Mouse (Mus musculus): Measurements from ENCODE around the gene Raly. TPM values are rescaled to one million over a fixed set of nuclear protein-coding genes. Genes with fewer than 3 reads are reported as not detected.
"Not testable (repeated sequence)": the region's sequence is repeated elsewhere in the genome, so short reads cannot be mapped to it uniquely, and the experiment has no call there.

Gene Raly
- total and polyA plus RNA-seq, 3 experiments, result 83.4 to 92.7 (median 89.8) TPM

DNA sequence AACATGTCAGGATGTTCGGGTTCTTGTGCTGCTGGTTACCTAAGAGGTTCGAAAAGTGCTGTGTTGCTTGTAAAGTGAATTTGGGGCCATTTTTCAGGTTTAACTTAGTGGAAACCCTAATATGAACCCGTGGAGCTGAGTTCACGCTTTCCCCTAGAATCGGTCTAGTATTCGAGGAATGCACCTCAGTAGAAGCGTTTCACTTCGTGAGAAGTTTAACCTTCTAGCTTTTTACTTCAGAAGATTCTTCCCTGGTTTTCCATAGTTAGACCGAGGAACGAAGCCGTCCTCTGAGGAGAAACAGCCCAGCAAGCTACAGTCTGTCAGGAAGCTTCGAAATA is 102.1 kb downstream of the Raly start:
- intact Hi-C loops (cut with DNase I), result loop anchor here (2.0 to 10.0 kb wide), 3 partner anchors 101 to 236 kb away; partner anchors contain the start of genes Ahcy, Raly and a
- no peak for DNase-seq
- TF ChIP-seq CTCF (IDR thresholded peaks at IDR 0.05) (no peak), EP300 (IDR thresholded peaks at IDR 0.05; ENCODE audit: insufficient read depth, low read depth, low read length) (no peak), POLR2A (IDR thresholded peaks at IDR 0.05; ENCODE audit: insufficient read depth, low read depth, low read length) (no peak)
- Histone ChIP-seq H3K36me3 (ENCODE audit: control insufficient read depth, insufficient read depth, low read length) (peaks cover 13% of the 10 kb centered on the region), H3K27me3 (ENCODE audit: control insufficient read depth, insufficient read depth, low read length) (no peaks in the 10 kb centered on the region), H3K27ac (peak overlapping the region; percentile 61), H3K4me3 (peak overlapping the region; percentile 87), H3K4me1 (ENCODE audit: control insufficient read depth, insufficient read depth, low read length) (peaks cover 5% of the 10 kb centered on the region), H3K9ac (ENCODE audit: low read depth, low read length) (peak overlapping the region; percentile 42; the same call in 1 of the 2 replicates), H3K79me2 (replicated peaks; ENCODE audit: control insufficient read depth, insufficient read depth, low read length) (no peaks in the 10 kb centered on the region)
- 4% methylated on average over 12 of the region's 12 CpGs for WGBS

DNA sequence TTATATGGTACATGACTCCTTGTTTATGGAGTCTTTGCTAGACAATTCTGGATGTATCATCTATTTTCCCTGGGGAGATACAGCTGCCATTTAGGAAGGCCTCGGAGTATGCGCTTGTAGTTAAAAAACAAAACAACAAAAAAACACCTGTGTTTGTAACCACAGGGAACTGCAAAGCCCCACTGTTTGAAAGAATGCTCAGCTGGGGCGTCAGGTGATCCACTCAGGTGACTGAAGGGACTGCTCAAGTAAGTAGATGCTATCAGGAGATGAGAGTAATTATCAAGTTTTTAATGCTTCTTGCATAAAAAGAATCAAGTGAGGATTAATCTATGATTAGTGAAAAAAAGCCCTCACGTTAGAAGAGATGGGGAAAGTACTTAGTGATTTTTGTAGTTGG is 102.7 kb downstream of the Raly start:
- 56% methylated on average over 4 of the region's 4 CpGs for WGBS
- intact Hi-C loops (cut with DNase I), result loop anchor here (2.0 to 10.0 kb wide), 3 partner anchors 101 to 237 kb away; partner anchors contain the start of genes Ahcy, Raly and a
- peaks cover 13% of the 10 kb centered on the region for H3K36me3 ChIP-seq (ENCODE audit: control insufficient read depth, insufficient read depth, low read length)
- H3K4me1 ChIP-seq (ENCODE audit: control insufficient read depth, insufficient read depth, low read length), result peaks cover 5% of the 10 kb centered on the region
- H3K9ac ChIP-seq (ENCODE audit: low read depth, low read length), result no peak overlapping the region
- H3K27ac ChIP-seq, result no peak overlapping the region
- H3K27me3 ChIP-seq (ENCODE audit: control insufficient read depth, insufficient read depth, low read length), result no peaks in the 10 kb centered on the region
- no peak overlapping the region for H3K4me3 ChIP-seq
- no peak for TF ChIP-seq CTCF (IDR thresholded peaks at IDR 0.05)
- no peak for TF ChIP-seq POLR2A (IDR thresholded peaks at IDR 0.05; ENCODE audit: insufficient read depth, low read depth, low read length)
- no peak for TF ChIP-seq EP300 (IDR thresholded peaks at IDR 0.05; ENCODE audit: insufficient read depth, low read depth, low read length)
- no peak for DNase-seq
- no peaks in the 10 kb centered on the region for H3K79me2 ChIP-seq (replicated peaks; ENCODE audit: control insufficient read depth, insufficient read depth, low read length)

DNA sequence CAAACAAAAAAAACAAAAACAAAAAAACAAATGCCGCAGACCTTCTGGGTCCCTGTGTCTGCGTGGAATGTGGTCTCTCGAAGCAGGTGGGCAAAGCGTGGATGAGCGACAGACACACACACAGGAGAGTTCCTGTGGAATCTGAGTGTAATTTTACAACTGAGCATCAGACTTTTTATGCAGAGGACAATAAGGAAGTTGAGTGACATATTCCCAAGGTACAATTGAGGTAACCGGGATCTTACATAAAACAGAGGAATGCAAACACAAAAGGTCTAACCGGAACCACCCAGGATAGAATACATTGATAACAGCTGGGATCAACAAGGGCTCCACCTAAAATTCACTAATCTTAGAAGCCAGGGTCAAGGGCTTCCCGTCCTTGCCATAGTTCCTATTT is 108.1 kb downstream of the Raly start:
- not testable (repeated sequence) for DNase-seq; H3K4me3 ChIP-seq; H3K27ac ChIP-seq; H3K4me1 ChIP-seq (ENCODE audit: control insufficient read depth, insufficient read depth, low read length); H3K79me2 ChIP-seq (replicated peaks; ENCODE audit: control insufficient read depth, insufficient read depth, low read length); H3K9ac ChIP-seq (ENCODE audit: low read depth, low read length); H3K27me3 ChIP-seq (ENCODE audit: control insufficient read depth, insufficient read depth, low read length); H3K36me3 ChIP-seq (ENCODE audit: control insufficient read depth, insufficient read depth, low read length)
- 80% methylated on average over 8 of the region's 8 CpGs for WGBS
- intact Hi-C loops (cut with DNase I), result loop anchor here (10.0 kb wide), 1 partner anchor 176 kb away; the partner anchor contains the start of gene Ahcy

DNA sequence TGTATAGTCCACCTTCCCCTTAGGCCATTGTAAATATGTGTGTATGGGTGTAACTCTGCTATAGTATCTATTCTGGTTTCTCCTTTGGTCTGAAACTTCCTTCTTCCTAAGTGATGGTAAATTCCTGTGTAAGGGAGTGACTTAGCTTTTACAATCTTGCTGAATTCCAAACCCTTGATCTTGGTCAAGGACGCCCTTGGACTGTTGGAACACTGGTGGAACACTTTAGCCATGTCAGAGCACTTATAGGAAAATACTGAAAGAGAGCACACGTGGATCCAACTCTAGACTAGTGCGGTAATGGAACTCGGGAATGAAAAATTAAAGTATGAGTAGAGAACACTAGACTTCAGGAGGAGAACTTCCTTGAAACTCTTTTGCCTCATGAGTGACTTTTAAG is 108.5 kb downstream of the Raly start:
- not testable (repeated sequence) for H3K4me1 ChIP-seq (ENCODE audit: control insufficient read depth, insufficient read depth, low read length); H3K4me3 ChIP-seq; H3K36me3 ChIP-seq (ENCODE audit: control insufficient read depth, insufficient read depth, low read length); H3K79me2 ChIP-seq (replicated peaks; ENCODE audit: control insufficient read depth, insufficient read depth, low read length); H3K27me3 ChIP-seq (ENCODE audit: control insufficient read depth, insufficient read depth, low read length); DNase-seq; H3K27ac ChIP-seq; H3K9ac ChIP-seq (ENCODE audit: low read depth, low read length)
- intact Hi-C loops (cut with DNase I), result loop anchor here (10.0 kb wide), 1 partner anchor 175 kb away; the partner anchor contains the start of gene Ahcy
- 76% methylated on average over 4 of the region's 4 CpGs for WGBS

DNA sequence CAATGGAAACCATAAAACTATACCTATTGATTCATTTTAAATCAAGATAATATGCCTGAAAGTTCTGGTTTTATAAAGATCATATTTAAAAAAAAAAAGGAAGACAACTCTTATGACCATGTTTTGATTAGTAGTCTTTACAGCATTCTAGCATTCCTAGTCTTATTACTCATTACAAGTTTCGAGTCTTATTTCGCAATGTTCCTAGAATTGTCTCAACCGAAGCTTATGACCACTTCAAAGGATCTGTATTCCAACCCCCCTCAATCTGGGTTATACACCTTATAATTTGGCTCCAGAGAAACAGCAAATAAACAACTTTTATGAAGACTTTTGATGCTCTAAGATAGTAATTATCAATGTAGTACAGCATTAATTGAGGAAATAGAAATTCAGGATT is 111.2 kb downstream of the Raly start:
- WGBS, result 82% methylated on average over 3 of the region's 3 CpGs
- no peak overlapping the region for H3K27ac ChIP-seq
- no peaks in the 10 kb centered on the region for H3K4me1 ChIP-seq (ENCODE audit: control insufficient read depth, insufficient read depth, low read length)
- DNase-seq, result no peak
- no peaks in the 10 kb centered on the region for H3K79me2 ChIP-seq (replicated peaks; ENCODE audit: control insufficient read depth, insufficient read depth, low read length)
- intact Hi-C loops (cut with DNase I), result no loop called here
- no peak for TF ChIP-seq CTCF (IDR thresholded peaks at IDR 0.05)
- TF ChIP-seq EP300 (IDR thresholded peaks at IDR 0.05; ENCODE audit: insufficient read depth, low read depth, low read length), result no peak
- no peak for TF ChIP-seq POLR2A (IDR thresholded peaks at IDR 0.05; ENCODE audit: insufficient read depth, low read depth, low read length)
- no peak overlapping the region for H3K9ac ChIP-seq (ENCODE audit: low read depth, low read length)
- no peaks in the 10 kb centered on the region for H3K27me3 ChIP-seq (ENCODE audit: control insufficient read depth, insufficient read depth, low read length)
- no peaks in the 10 kb centered on the region for H3K36me3 ChIP-seq (ENCODE audit: control insufficient read depth, insufficient read depth, low read length)
- no peak overlapping the region for H3K4me3 ChIP-seq

DNA sequence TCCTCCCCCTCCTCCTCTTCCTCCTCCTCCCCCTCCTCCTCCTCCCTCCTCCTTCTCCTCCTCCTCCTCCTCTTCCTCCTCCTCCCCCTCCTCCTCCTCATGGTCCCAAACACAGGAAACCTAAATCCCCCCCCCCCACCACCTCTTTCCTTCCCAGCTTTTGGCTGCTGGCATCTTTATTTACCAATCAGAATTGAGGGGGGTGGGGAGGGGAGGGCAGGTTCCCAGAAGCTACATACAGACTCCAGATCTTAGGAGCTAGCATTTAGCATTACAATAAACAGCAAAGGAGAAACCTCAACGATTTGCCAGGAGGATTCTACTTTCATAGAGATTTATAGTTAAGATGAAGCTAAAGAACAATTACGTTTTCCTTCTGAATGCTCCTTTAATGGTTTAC is 114.9 kb downstream of the Raly start:
- Histone ChIP-seq H3K9ac (ENCODE audit: low read depth, low read length) (no peak overlapping the region), H3K4me3 (no peak overlapping the region), H3K36me3 (ENCODE audit: control insufficient read depth, insufficient read depth, low read length) (no peaks in the 10 kb centered on the region), H3K27ac (no peak overlapping the region), H3K4me1 (ENCODE audit: control insufficient read depth, insufficient read depth, low read length) (no peaks in the 10 kb centered on the region), H3K79me2 (replicated peaks; ENCODE audit: control insufficient read depth, insufficient read depth, low read length) (no peaks in the 10 kb centered on the region), H3K27me3 (ENCODE audit: control insufficient read depth, insufficient read depth, low read length) (no peaks in the 10 kb centered on the region)
- intact Hi-C loops (cut with DNase I), result loop anchor here (5.0 kb wide), 1 partner anchor 37 kb away; no protein-coding TSS in a partner anchor
- WGBS, result 50% methylated on average over 2 of the region's 2 CpGs
- DNase-seq, result no peak
- TF ChIP-seq POLR2A (IDR thresholded peaks at IDR 0.05; ENCODE audit: insufficient read depth, low read depth, low read length) (no peak), EP300 (IDR thresholded peaks at IDR 0.05; ENCODE audit: insufficient read depth, low read depth, low read length) (no peak), CTCF (IDR thresholded peaks at IDR 0.05) (no peak)

DNA sequence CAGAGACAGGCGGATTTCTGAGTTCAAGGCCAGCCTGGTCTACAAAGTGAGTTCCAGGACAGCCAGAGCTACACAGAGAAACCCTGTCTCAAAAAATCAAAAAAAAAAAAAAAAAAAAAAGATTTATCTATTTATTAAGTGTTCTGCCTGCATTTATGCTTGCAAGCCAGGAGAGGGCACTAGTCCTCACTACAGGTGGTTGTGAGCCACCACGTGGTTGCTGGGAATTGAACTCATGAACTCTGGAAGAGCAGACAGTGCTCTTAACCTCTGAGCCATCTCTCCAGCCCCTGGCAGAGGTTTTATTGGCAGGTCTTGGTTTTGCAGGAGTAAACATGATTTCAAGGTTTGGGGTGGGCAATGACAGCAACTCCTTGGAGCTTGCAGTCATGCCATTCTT is 117.3 kb downstream of the Raly start:
- not testable (repeated sequence) for H3K27me3 ChIP-seq (ENCODE audit: control insufficient read depth, insufficient read depth, low read length); H3K36me3 ChIP-seq (ENCODE audit: control insufficient read depth, insufficient read depth, low read length); H3K4me3 ChIP-seq; H3K79me2 ChIP-seq (replicated peaks; ENCODE audit: control insufficient read depth, insufficient read depth, low read length); DNase-seq; H3K9ac ChIP-seq (ENCODE audit: low read depth, low read length); H3K27ac ChIP-seq; H3K4me1 ChIP-seq (ENCODE audit: control insufficient read depth, insufficient read depth, low read length)
- intact Hi-C loops (cut with DNase I), result loop anchor here (5.0 kb wide), 1 partner anchor 34 kb away; no protein-coding TSS in a partner anchor
- 44% methylated on average over 2 of the region's 2 CpGs for WGBS

Data from heart, adult 2 months (tissue).